Mouse (Mus musculus) olfactory bulb, adult 2 months (tissue): ENCODE measurements around the gene Tctex1d2.

Source experiments
- CTCF ChIP-seq: fragments of 200-500 bp; IDR thresholded peaks from 2 replicates; pipeline ENCODE4 v1.5.1; 2012; ENCODE audit warnings: low read depth, mild to moderate bottlenecking, low read length, moderate library complexity; ENCODE audit not compliant: insufficient read depth
- POLR2A ChIP-seq: fragments of 200-500 bp; IDR thresholded peaks from 2 replicates; pipeline ENCODE4 v1.6.1; 2012; ENCODE audit warnings: mild to moderate bottlenecking, low read depth, low read length, moderate library complexity; ENCODE audit not compliant: insufficient read depth

- TF ChIP-seq POLR2A (no peak), CTCF (no peak)
These were observed 42.2 kb downstream of the Tctex1d2 start for GRCm38 (mm10) chr16:32461713-32462112.
